Mouse (Mus musculus) midbrain, embryonic 16.5 days (tissue): ENCODE results near the gene Cep41. TPM values are rescaled to one million over a fixed set of nuclear protein-coding genes. Genes with fewer than 3 reads are reported as not detected.
A peak's percentile ranks its signal among the peaks of the same experiment; 100 is the strongest.

Source experiments
- ATAC-seq: fragments of 200-750 bp; cut with Nextera tagmentation; 2 replicates; pipeline ENCODE4 v1.8.0; 2017; ENCODE audit warnings: moderate TSS enrichment
- H3K27ac ChIP-seq: fragments of 300-500 bp; sonication (generic); 2 replicates; pipeline ENCODE4 v1.5.1; 2014; ENCODE audit warnings: mild to moderate bottlenecking, low read length, mixed read lengths
- H3K27me3 ChIP-seq: fragments of 300-500 bp; sonication (generic); 2 replicates; pipeline ENCODE4 v1.6.1; 2014; ENCODE audit warnings: low read depth, low read length, mixed read lengths; ENCODE audit not compliant: control insufficient read depth, insufficient read depth
- H3K36me3 ChIP-seq: fragments of 300-500 bp; sonication (generic); 2 replicates; pipeline ENCODE4 v1.6.1; 2014; ENCODE audit warnings: mild to moderate bottlenecking, low read length, moderate library complexity, mixed read lengths; ENCODE audit not compliant: control insufficient read depth, insufficient read depth
- H3K4me1 ChIP-seq: fragments of 300-500 bp; sonication (generic); 2 replicates; pipeline ENCODE4 v1.6.1; 2014; ENCODE audit warnings: mild to moderate bottlenecking, low read length, mixed read lengths; ENCODE audit not compliant: control insufficient read depth, insufficient read depth
- H3K4me2 ChIP-seq: fragments of 300-500 bp; sonication (generic); 2 replicates; pipeline ENCODE4 v1.6.1; 2014; ENCODE audit warnings: mild to moderate bottlenecking, low read length, mixed read lengths
- H3K4me3 ChIP-seq: fragments of 300-500 bp; sonication (generic); 2 replicates; pipeline ENCODE4 v1.5.1; 2014; ENCODE audit warnings: low read depth, mild to moderate bottlenecking, low read length, moderate library complexity, mixed read lengths
- H3K9ac ChIP-seq: fragments of 300-500 bp; sonication (generic); 2 replicates; pipeline ENCODE4 v1.6.1; 2014; ENCODE audit warnings: low read depth, low read length, mixed read lengths
- H3K9me3 ChIP-seq: fragments of 300-500 bp; sonication (generic); replicated peaks from 2 replicates; pipeline ENCODE4 v1.6.1; 2014; ENCODE audit warnings: mild to moderate bottlenecking, low read length, mixed read lengths; ENCODE audit not compliant: control insufficient read depth, poor library complexity, severe bottlenecking
- WGBS: fragments of 180-500 bp; shearing (Covaris S2); extraction: QIAGEN DNeasy Blood & Tissue Kit; methylation state at CpG from one replicate; pipeline ENCODE4 v1.1.7; 2014; 5-methylcytosine and 5-hydroxymethylcytosine counted together
- polyA plus RNA-seq: library from polyadenylated mRNA; unstranded; fragments of >200 nt; fragmentation: Nextera tagmentation; extraction: Ambion mirVana; gene quantifications from 2 replicates; pipeline ENCODE4 v1.2.1, GENCODE M21; 2015

Gene Cep41
- polyA plus RNA-seq, 1 experiment from 2014 or later, result 13.2 TPM

DNA sequence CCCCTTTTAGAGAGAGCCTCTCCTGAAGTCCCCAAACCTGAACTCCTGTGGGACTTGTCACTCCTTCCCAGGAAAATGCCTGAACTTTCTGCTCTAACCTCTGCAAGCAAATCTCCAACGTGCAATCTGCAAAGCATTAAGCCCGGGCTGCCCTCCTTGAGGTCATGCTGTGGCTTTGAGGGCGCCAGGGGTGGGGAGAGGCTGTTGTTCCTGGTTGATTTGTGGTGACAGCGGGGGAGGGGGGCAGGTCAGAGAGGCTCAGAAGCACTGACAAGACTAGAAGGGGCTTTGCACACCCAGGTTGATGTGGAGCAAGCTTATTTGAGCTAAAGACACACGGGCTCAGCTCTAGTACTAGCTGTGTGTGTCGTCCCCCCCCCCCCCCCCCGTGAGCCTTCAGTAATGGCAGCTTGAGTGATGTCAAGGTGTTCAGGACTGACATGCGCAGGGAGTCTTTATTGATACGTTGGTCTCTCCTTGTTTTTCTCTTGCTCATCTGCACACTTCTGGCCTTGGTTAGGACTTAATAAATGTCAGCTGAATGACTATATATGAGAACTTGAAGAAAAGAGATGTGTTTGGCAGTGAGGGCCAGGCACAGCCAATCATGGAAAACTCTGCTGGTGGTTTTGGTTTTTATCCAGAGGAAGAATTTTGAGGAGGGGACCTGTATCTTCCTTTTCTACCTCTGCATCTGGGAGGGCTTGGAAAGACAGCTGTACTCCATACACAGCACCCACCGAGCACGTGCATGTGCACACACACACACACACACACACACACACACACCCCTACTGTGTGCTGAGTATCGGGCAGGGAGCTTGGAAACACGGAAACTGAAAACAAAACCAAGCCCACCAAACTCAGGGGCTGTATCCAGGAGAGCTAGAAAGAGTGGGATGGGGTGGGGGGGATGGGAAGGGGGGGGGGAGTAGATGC lies 76.3 kb downstream of the Cep41 start:
- peak; percentile 23; the same call in 1 of the 2 replicates for ATAC-seq
- Histone ChIP-seq H3K27me3 (no peaks in the 10 kb centered on the region), H3K27ac (peak overlapping the region; percentile 87), H3K9me3 (no peaks in the 10 kb centered on the region), H3K9ac (no peak overlapping the region), H3K36me3 (no peaks in the 10 kb centered on the region), H3K4me3 (peak overlapping the region; percentile 19), H3K4me1 (peaks cover 32% of the 10 kb centered on the region), H3K4me2 (peak overlapping the region; percentile 63)
- WGBS, result 4% methylated on average over 13 of the region's 13 CpGs

DNA sequence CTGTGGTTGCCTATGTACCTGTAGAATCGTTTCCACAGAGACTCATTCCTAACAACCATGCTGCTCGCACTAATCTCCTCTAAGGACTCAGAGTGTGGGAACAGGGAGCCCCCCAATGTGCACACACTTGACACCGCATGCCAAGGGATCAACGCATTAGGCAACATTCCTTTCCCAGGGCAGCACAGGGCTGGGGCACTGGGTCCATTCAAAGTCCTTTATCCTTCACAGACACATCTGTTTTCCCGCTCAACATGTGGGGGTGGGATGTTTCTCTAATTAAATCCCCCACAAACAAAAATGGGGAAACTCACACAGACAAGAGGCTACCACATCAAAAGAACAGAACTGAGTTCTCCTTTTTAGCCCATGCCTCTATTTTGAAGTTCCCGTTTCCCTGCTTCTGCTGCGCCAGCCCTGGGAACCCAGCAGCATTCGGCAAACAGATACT lies 77.0 kb downstream of the Cep41 start:
- H3K27me3 ChIP-seq, result no peaks in the 10 kb centered on the region
- H3K9ac ChIP-seq, result no peak overlapping the region
- WGBS, result 3% methylated on average over 8 of the region's 8 CpGs
- H3K4me1 ChIP-seq, result peaks cover 32% of the 10 kb centered on the region
- H3K27ac ChIP-seq, result peak overlapping the region; percentile 87
- no peak for ATAC-seq
- H3K4me2 ChIP-seq, result peak overlapping the region; percentile 7; the same call in 1 of the 2 replicates
- H3K36me3 ChIP-seq, result no peaks in the 10 kb centered on the region
- H3K9me3 ChIP-seq, result no peaks in the 10 kb centered on the region
- no peak overlapping the region for H3K4me3 ChIP-seq

DNA sequence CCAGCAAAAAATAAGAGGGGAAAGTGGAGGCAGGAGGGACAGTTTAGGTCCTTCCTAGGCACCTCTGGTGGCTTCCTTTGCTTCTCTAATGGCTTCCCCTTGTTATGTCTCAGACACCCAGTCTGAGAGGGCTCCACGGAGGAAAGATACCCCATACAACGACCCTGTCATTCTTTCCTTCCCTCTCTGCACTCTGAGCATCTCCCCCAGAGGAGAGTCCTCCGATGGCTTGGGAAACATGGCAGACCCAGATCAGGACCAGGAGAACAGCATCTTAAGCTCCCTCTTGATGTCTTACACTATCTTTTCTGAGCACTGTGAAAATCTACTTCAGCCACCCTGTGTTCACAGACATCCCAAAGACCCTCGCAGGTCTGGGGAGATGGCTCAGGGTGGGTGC lies 77.8 kb downstream of the Cep41 start:
- Histone ChIP-seq H3K4me3 (no peak overlapping the region), H3K9me3 (no peaks in the 10 kb centered on the region), H3K9ac (no peak overlapping the region), H3K36me3 (no peaks in the 10 kb centered on the region), H3K4me1 (peaks cover 32% of the 10 kb centered on the region), H3K4me2 (no peak overlapping the region), H3K27me3 (no peaks in the 10 kb centered on the region), H3K27ac (no peak overlapping the region)
- no peak for ATAC-seq
- WGBS, result 15% methylated on average over 4 of the region's 4 CpGs

DNA sequence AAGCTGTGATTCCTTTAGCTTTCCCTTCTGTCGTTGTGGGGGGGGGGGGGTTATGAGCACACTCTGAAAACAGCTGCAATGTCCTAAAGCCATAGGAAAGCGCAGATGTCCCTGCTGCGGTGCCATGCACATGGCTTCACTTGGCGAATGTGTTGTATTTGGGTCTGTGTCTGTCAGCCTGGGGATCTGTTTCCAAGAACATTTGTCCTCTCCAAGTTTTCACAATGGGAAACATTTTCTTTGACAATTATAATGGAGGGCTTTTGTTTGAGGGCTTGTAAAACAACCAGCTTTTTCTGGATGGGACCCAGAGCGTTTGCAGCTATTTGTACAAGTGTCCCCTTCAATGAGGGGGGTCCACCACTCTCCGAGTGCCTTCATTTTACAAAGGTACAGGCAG lies 79.3 kb downstream of the Cep41 start:
- H3K9me3 ChIP-seq, result no peaks in the 10 kb centered on the region
- no peak overlapping the region for H3K27ac ChIP-seq
- H3K36me3 ChIP-seq, result no peaks in the 10 kb centered on the region
- no peak overlapping the region for H3K4me2 ChIP-seq
- no peak for ATAC-seq
- WGBS, result 66% methylated on average over 6 of the region's 6 CpGs
- H3K9ac ChIP-seq, result no peak overlapping the region
- no peaks in the 10 kb centered on the region for H3K27me3 ChIP-seq
- H3K4me1 ChIP-seq, result peaks cover 32% of the 10 kb centered on the region
- H3K4me3 ChIP-seq, result no peak overlapping the region

DNA sequence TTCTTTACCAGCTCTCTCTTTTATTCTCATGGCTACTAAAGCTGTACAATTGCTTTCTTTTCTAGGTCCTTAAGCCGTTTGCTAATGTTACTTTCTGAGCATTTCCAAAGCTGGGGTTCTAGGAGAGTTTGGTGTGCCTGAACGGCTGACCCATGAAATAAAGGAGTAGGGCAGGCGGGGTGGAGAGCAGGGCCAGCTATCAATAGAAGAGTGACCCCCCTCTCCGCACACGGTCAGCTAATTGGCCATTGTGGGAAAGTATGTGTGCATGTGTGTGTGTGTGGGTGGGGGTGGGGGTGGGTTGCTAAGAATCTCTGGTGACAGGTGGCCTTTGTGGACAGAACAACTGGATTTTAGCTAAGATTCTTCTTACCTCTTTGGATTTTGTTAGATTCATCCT lies 82.3 kb downstream of the Cep41 start:
- Histone ChIP-seq H3K4me1 (peaks cover 5% of the 10 kb centered on the region), H3K27ac (no peak overlapping the region), H3K9ac (no peak overlapping the region), H3K4me3 (no peak overlapping the region), H3K4me2 (no peak overlapping the region), H3K27me3 (no peaks in the 10 kb centered on the region), H3K9me3 (no peaks in the 10 kb centered on the region), H3K36me3 (no peaks in the 10 kb centered on the region)
- 25% methylated on average over 5 of the region's 5 CpGs for WGBS
- ATAC-seq, result no peak

DNA sequence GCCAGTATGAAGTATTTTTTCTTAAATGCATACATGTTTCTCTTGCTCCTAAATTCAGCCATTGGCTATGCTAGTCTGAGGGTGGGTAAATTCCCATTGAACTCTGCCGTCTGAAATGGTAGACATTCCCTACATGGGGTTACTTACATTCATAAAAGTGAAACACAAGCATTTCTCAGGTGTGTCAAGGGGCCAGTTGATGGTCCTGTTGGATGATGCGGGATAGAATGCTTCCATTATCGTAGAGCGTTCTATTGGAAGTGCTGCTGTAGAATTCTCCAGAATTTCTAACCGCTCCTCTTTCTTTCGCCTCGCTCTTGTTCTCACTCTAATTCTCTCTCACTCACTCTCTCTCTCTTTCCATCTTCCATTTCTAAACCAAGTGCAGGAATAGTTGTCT lies 82.8 kb downstream of the Cep41 start, which contains the start of gene Cpa5:
Gene Cpa5 (plus strand): TSS at position 301 of the 400 bp plus-strand sequence.
- 73% methylated on average over 7 of the region's 7 CpGs for WGBS
- Histone ChIP-seq H3K4me3 (no peak within 1 kb of the TSS), H3K27me3 (no peaks in the 10 kb centered on the region), H3K27ac (no peak within 1 kb of the TSS), H3K36me3 (no peaks in the 10 kb centered on the region), H3K4me1 (no peaks in the 10 kb centered on the region; the same call in 1 of the 2 replicates), H3K9me3 (no peaks in the 10 kb centered on the region), H3K9ac (no peak within 1 kb of the TSS), H3K4me2 (no peak within 1 kb of the TSS)
- no peak for ATAC-seq

DNA sequence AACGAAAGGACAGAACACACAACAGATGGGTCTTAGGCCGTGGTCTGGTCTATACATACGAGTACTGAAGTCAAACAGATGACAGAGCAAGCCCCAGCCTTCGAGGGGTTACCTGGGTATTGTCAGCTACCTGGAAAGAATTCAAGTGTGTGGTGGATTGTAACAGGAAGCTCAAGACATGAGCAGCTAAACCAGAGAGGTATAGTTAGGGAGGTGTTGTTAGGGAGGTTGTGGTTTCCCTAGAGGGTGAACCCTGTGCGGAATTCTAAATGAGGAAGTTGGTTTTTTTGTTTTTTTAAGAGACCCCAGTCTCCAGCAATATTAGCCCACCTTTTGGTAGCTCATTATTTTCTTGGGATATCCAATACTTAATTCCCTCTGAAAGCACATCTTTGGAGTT lies 87.9 kb downstream of the Cep41 start:
- Histone ChIP-seq H3K9ac (no peak overlapping the region), H3K4me2 (no peak overlapping the region), H3K4me3 (no peak overlapping the region), H3K27ac (no peak overlapping the region), H3K36me3 (no peaks in the 10 kb centered on the region), H3K9me3 (no peaks in the 10 kb centered on the region), H3K4me1 (no peaks in the 10 kb centered on the region), H3K27me3 (no peaks in the 10 kb centered on the region)
- no peak for ATAC-seq
- WGBS, result 88% methylated on average over 5 of the region's 5 CpGs

DNA sequence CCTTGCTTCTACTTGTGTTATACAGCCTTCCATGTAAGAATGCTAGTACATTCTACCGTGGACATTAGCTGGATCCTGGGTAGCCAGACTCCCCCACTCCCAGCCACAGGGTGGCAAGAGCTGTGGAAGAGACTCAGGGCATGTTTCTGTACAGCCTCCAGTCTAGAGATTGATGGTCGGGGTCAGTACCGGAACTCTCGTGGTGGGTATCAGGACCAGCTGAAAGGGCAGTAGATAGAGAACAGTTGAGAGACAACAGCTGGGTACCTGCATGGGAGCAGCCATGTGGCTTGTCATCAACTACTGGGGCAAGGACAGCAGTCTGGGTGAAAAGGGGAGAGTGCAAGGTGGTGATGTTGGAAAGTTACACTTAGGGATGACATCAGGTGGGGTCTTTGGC lies 88.4 kb downstream of the Cep41 start:
- Histone ChIP-seq H3K4me3 (no peak overlapping the region), H3K4me2 (no peak overlapping the region), H3K27me3 (no peaks in the 10 kb centered on the region), H3K9ac (no peak overlapping the region), H3K36me3 (no peaks in the 10 kb centered on the region), H3K27ac (no peak overlapping the region), H3K9me3 (no peaks in the 10 kb centered on the region), H3K4me1 (no peaks in the 10 kb centered on the region)
- 94% methylated on average over 4 of the region's 4 CpGs for WGBS
- no peak for ATAC-seq

DNA sequence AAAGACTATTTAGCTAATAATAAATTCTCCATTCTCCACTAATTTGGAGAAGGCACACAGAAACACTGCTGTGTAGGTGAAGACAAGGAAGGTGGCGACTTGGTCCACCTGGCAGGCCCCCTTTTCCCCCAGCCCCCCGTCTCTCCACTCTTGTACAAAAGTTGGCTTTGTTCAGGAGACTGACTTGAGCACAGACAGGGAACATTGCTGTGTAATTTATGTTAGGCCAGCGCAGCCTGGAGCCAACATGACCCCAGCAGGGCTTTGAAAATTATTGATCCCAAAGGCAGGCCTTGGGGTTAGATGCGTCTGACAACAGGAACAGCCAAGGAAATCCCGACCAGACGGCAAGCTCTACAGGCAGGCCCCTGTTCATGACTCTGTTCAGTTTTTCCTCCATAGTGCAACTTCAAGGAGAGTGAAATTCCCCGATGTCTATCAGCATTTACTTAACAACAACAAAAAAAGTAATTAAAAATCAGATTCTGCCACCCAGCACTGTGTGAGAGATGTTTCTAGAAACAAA lies 89.1 kb downstream of the Cep41 start:
- ATAC-seq, result no peak
- Histone ChIP-seq H3K4me3 (no peak overlapping the region), H3K4me1 (no peaks in the 10 kb centered on the region), H3K4me2 (no peak overlapping the region), H3K9ac (no peak overlapping the region), H3K27me3 (no peaks in the 10 kb centered on the region), H3K27ac (no peak overlapping the region), H3K9me3 (no peaks in the 10 kb centered on the region), H3K36me3 (no peaks in the 10 kb centered on the region)
- WGBS, result 77% methylated on average over 7 of the region's 7 CpGs
